Mouse (Mus musculus) erythroblast, embryonic 14.5 days (primary cell): ENCODE measurements at regions not wholly inside any gene's neighbourhood (a gene's known extent, or its start where the extent isn't known, plus 50 kb on each side); places are given as distances from the start of the nearest gene placed in this dataset.

Experiments
- H3K27me3 ChIP-seq: 2 replicates; pipeline ENCODE4 v1.6.1; 2012; ENCODE audit warnings: inconsistent platforms; ENCODE audit not compliant: control insufficient read depth
- H3K36me3 ChIP-seq: 2 replicates; pipeline ENCODE4 v1.6.1; 2012; ENCODE audit warnings: mild to moderate bottlenecking, inconsistent platforms; ENCODE audit not compliant: control insufficient read depth
- H3K4me1 ChIP-seq: 2 replicates; pipeline ENCODE4 v1.6.1; 2012; ENCODE audit warnings: inconsistent platforms; ENCODE audit not compliant: control insufficient read depth
- H3K4me3 ChIP-seq: replicated peaks from 2 replicates; pipeline ENCODE3; 2012; ENCODE audit warnings: moderate library complexity, mild to moderate bottlenecking, inconsistent platforms
- H3K9me3 ChIP-seq: 2 replicates; pipeline ENCODE4 v1.6.1; 2012; ENCODE audit warnings: low read length, inconsistent platforms, mixed read lengths; ENCODE audit not compliant: control insufficient read depth
- GATA1 ChIP-seq: IDR thresholded peaks from 2 replicates; pipeline ENCODE4 v1.6.1; 2012; ENCODE audit warnings: low read length, inconsistent platforms, mixed read lengths
- TAL1 ChIP-seq: IDR thresholded peaks from 3 replicates; pipeline ENCODE4 v1.6.1; 2012; ENCODE audit warnings: low read length, inconsistent platforms, mixed read lengths

GRCm38 (mm10) chr2:61405261-61405660, 173.1 kb upstream of the Tank start:
- Histone ChIP-seq H3K9me3 (0 out of 2 replicates have a peak, but pooled peaks cover 3% of the 10 kb centered on the region), H3K4me3 (no peak overlapping the region), H3K36me3 (no peaks in the 10 kb centered on the region), H3K27me3 (peaks cover 6% of the 10 kb centered on the region), H3K4me1 (peaks cover 14% of the 10 kb centered on the region)
- TF ChIP-seq GATA1 (no peak), TAL1 (no peak)

DNA sequence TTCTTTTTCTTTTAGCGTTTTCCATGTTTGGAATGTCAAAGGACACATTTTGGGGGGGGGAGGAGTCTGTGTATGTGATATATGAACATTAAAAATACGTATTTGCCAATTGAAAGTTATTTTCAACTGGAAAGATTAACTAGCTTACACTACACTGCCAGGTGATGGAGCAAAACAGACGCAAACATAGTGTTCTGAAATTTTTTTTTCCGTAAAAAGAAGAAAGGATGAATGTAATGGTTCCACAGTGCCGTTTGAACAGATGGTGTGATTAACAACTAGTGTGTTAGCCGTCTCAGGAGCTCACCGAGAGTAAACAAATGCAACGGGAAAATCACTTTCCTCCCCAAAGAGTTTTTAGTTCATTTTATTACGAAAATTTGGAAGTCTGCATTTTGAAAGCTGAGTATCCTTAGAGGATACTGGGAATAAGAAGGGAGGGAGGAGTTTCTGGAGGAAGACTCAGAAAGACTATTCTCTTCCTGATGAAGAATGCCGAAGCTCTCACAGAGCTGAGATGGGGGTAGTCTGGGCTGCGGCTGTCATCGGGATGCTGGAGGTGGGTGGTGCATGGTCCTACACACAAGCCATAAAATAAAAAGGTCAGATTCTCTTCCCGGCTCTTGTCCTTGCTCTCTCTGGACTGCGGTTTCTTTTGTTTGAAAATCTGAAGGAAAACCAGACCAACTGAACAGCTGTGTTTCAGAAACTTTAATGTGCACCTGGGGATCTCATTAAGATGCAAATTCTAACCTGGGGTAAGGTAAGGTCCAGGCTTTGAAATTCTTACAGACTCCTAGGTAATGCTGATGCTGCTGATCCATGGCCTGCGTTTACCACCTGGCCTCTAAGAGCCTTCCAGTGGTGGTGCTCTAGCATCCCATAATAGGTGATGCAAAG, 175.5 kb upstream of the Tank start:
- H3K4me3 ChIP-seq: peak overlapping the region; percentile 14
- H3K27me3 ChIP-seq: peaks cover 6% of the 10 kb centered on the region
- H3K9me3 ChIP-seq: 0 out of 2 replicates have a peak, but pooled peaks cover 2% of the 10 kb centered on the region
- TF ChIP-seq GATA1: no peak
- TF ChIP-seq TAL1: no peak
- H3K4me1 ChIP-seq: peaks cover 14% of the 10 kb centered on the region
- no peaks in the 10 kb centered on the region for H3K36me3 ChIP-seq

DNA sequence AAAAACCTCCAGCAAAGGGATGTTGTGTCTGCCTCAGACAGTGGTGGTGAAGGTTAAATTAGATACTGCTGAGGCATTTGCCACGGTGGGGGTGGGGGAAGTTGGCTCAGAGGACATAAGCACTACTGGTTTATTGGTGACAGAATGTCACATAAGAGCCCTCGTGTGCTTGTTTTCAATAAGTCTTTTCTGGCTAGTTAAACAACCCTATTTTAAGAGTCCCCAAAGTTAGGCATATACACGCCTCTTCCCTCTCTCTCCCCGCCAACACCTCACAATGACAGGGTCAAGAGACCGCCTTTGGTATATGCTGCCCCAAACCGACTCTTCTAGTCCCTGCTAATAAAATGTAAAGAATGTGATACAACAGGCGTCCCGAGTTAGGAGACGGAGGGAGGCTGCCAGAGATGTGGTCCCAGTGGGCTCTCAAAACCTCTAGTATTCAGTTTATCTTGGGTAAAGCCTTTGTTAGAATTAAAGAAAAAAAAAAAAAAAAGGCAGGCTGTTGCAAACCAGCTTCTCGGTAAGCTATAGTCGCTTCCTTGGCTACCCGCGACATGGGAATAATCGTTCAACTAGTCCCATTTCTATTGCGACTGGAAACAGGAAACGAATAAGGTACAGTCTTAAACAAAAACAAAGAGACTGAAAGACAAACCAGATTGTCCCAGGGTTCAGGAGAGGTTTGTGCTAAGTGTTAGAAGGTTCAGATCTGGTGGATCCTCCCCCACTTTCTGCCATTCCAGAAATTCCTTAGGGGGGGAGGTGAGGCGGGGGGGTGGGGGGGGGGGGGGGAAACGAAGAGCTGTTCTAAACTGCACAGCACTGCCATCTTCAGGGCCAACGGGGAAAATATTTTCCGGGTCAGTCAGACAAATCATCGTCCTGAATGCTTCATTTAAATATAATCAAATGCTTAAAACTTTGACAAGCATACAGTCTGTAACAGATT, 176.5 kb upstream of the Tank start:
- H3K9me3 ChIP-seq: no peaks in the 10 kb centered on the region
- no peaks in the 10 kb centered on the region for H3K36me3 ChIP-seq
- H3K27me3 ChIP-seq: peaks cover 6% of the 10 kb centered on the region
- peak overlapping the region; percentile 46 for H3K4me3 ChIP-seq
- TF ChIP-seq GATA1 (no peak), TAL1 (no peak)
- H3K4me1 ChIP-seq: peaks cover 14% of the 10 kb centered on the region

- peaks cover 14% of the 10 kb centered on the region for H3K4me1 ChIP-seq
- TF ChIP-seq GATA1: no peak
- no peak for TF ChIP-seq TAL1
- no peaks in the 10 kb centered on the region for H3K36me3 ChIP-seq
- no peak overlapping the region for H3K4me3 ChIP-seq
- no peaks in the 10 kb centered on the region for H3K9me3 ChIP-seq
- H3K27me3 ChIP-seq: peaks cover 6% of the 10 kb centered on the region
These were observed 179.8 kb upstream of the Tank start for GRCm38 (mm10) chr2:61398633-61399032.

- TF ChIP-seq TAL1 (no peak), GATA1 (no peak)
- Histone ChIP-seq H3K9me3 (no peaks in the 10 kb centered on the region), H3K4me3 (no peak overlapping the region), H3K36me3 (no peaks in the 10 kb centered on the region), H3K27me3 (no peaks in the 10 kb centered on the region), H3K4me1 (peaks cover 6% of the 10 kb centered on the region)
These were observed 188.8 kb upstream of the Tank start for GRCm38 (mm10) chr2:61389622-61390021.

GRCm38 (mm10) chr2:61389207-61389606, 189.2 kb upstream of the Tank start:
- TF ChIP-seq TAL1: no peak
- TF ChIP-seq GATA1: no peak
- H3K9me3 ChIP-seq: no peaks in the 10 kb centered on the region
- H3K27me3 ChIP-seq: no peaks in the 10 kb centered on the region
- H3K36me3 ChIP-seq: no peaks in the 10 kb centered on the region
- H3K4me3 ChIP-seq: no peak overlapping the region
- peaks cover 6% of the 10 kb centered on the region for H3K4me1 ChIP-seq

DNA sequence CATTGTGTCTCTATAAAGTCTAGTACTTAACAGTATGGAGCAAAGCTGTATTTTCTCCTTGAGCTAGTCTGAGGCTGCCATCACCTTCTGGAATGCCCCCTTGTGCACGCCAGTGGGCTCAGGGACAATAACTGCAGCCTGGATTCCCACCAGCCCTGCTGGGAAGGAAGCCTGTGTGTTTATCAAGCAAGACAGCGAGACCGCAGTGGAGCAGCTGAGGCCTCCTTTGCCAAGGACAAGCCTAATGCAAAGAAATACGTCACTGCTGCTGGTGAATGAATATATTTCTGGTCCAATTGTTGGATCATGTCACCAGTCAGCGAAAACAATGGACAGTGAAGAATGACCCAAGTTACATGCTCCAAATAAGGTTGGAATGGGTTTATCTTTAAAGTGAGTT, 190.8 kb upstream of the Tank start:
- Histone ChIP-seq H3K36me3 (no peaks in the 10 kb centered on the region), H3K9me3 (no peaks in the 10 kb centered on the region), H3K27me3 (no peaks in the 10 kb centered on the region), H3K4me1 (peaks cover 6% of the 10 kb centered on the region), H3K4me3 (no peak overlapping the region)
- TF ChIP-seq GATA1 (no peak), TAL1 (no peak)

DNA sequence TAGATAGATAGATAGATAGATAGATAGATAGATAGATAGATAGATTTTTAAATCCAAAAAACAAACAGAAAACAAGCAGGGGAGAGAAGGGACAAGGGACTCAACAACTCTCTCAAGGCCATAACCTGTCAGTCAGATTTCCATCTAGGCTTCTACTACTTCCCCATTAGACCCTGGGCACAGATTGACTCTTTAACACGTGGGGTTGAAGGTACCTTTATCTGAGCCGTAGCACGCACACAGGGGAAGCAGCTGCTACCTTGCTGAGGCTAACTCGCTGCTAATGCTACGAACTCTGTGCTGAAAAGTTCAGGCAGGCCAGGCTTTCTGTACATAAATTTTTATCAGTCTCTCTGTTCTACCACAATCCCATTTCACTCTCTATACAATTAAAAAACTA, 191.4 kb upstream of the Tank start:
- TF ChIP-seq GATA1 (no peak), TAL1 (no peak)
- Histone ChIP-seq H3K4me1 (peaks cover 6% of the 10 kb centered on the region), H3K4me3 (no peak overlapping the region)

DNA sequence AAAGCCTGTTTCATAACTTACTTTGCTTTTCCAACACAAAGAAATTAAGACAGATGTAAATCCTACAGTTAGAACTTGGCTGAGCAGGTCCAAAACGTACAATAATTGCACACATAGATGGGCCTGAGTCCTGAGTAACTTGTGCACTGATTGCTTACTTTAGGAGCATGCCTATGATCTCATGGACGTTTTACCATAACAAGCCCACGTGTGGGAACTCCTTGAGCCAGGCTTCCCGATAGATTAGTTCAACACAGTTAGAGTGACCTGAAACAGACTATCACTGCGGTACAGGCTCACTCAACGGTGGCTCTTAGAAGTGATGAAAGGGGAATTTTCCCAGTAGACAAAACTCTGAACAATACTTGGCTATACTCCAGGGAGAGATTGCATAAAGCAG, 193.9 kb upstream of the Tank start:
- H3K36me3 ChIP-seq: no peaks in the 10 kb centered on the region
- TF ChIP-seq GATA1: no peak
- no peak for TF ChIP-seq TAL1
- H3K4me3 ChIP-seq: no peak overlapping the region
- H3K9me3 ChIP-seq: no peaks in the 10 kb centered on the region
- no peaks in the 10 kb centered on the region for H3K27me3 ChIP-seq
- H3K4me1 ChIP-seq: peaks cover 3% of the 10 kb centered on the region

More for the DNA sequence above, 191.4 kb upstream of the Tank start:
- Histone ChIP-seq H3K27me3 (no peaks in the 10 kb centered on the region), H3K36me3 (no peaks in the 10 kb centered on the region), H3K9me3 (no peaks in the 10 kb centered on the region)
